Mouse (Mus musculus): ENCODE data around the gene Yif1b.

Yif1b gene

DNA sequence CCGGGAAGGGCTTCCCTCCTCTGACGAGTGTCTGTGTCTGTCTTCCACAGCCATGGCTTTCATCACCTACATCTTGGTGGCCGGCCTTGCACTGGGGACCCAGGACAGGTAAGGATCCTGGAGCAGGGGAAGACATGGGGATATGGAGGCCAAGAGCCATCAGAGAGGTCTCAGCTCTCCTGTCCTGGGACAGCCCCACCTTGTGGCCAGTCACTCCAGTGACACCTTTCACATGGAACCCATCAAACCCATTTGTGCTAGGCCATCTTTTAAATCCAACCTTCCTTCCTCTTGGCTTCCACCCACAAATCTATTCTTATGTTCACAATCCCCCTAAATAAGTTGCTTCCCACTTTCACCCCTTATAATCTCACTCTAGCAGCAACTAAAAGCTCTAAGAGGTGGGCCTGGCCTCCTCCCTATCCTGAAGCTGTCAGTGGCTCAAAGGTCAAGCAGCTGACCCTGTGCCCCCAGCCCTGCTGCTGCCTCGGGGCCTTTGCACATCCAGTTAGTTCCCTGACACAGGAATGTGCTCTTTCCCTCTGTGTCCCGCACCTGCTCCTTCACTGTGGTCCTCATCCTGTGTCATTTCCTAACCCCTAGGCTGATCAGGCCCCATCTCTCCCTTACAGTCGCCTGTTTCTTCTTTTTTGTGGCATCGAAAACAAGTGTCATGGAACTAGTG lies 6.7 kb downstream of the Yif1b start:
- peak; percentile 58 for DNase-seq

GRCm38 (mm10) chr7:29246015-29246414 lies 7.9 kb downstream of the Yif1b start:
- DNase-seq = no peak

DNA sequence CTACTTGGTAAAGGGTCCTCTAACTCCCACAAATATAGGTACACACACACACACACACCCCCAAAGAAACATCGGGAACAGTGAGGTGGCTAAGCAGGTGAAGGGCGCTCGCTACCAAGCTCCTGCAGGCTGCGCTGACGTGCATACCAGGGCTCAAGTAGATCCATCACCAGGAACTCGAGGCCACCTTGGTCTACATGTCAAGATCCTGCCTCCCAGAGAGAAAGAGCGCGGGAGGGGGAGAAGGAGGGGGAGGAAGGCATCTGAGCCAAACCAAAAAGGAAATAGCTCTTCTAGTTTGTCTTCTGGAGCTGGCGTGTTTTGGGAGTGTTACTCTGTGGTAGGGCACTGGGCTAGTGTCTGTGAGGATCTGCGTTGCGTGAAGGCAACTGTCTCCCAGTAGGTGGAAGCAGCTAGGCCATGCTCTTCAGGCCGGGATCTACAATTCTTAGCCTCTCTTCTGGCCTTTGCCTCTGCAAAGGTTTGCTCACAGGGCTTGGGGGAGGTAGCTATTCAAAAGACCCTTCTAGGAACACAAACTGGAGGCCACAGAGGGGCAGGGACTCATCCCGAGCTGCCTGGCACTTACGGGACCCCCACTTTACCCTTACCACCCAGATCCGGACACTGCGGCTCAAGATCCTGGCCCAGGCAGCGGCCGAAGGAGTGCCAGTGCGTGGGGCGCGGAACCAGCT lies 8.6 kb downstream of the Yif1b start:
- DNase-seq = no peak

GRCm38 (mm10) chr7:29247314-29247700 lies 9.2 kb downstream of the Yif1b start:
- peak; percentile 90 for DNase-seq

GRCm38 (mm10) chr7:29247706-29248105 lies 9.6 kb downstream of the Yif1b start:
- peak; percentile 45 for DNase-seq

- peak; percentile 56 for DNase-seq
These were observed 10.2 kb downstream of the Yif1b start, which contains the start of gene 2200002D01Rik for GRCm38 (mm10) chr7:29248261-29248841. TSS of gene 2200002D01Rik (minus strand) at chr7:29248466.

GRCm38 (mm10) chr7:29251166-29251565 lies 13.0 kb downstream of the Yif1b start:
- DNase-seq = peak; percentile 77

- no peak for DNase-seq
These were observed 15.7 kb downstream of the Yif1b start for GRCm38 (mm10) chr7:29253842-29254241.

DNA sequence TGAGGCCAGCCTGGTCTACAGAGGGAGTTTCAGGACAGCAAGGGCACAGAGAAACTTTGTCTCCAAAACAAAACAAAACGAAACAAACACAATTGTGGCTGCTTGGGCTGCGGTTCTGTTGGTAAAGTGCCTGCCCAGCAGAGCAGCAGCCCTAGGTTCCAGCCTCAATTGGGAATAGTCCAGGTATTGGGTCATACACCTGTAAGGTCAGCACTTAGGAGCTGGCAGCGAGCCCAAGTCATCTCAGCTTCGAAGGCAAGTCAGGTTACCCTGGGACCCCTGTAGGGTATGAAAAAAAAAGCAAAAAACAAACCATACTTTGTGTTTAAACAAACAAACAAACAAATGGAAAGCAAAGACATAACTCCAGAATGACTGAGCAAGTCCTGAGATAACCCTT lies 17.7 kb downstream of the Yif1b start:
- DNase-seq = no peak

- DNase-seq = no peak
These were observed 19.2 kb downstream of the Yif1b start for GRCm38 (mm10) chr7:29257368-29257767.

GRCm38 (mm10) chr7:29259781-29260730 lies 21.9 kb downstream of the Yif1b start:
- DNase-seq = peak; percentile 61

DNA sequence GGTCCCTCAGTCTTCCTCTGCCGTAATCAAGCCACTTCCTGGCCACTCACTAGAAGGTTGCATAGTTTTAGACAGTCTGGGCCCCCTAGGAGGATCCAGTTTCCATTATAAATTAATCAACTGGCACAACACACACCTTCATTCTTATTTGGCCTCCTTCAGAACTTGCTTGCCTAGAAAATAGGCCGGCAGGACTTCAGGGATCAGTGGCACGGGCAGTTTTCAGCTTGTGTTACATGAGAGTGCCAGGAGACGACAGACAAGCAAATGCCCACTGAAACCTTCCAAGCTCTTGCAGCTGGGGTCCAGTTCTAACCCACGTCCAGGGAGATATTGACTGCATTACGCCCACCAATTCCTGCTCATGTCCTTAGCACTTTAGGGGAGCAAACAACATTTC lies 24.0 kb downstream of the Yif1b start:
- DNase-seq = no peak

GRCm38 (mm10) chr7:29263831-29264230 lies 25.7 kb downstream of the Yif1b start:
- no peak for DNase-seq

DNA sequence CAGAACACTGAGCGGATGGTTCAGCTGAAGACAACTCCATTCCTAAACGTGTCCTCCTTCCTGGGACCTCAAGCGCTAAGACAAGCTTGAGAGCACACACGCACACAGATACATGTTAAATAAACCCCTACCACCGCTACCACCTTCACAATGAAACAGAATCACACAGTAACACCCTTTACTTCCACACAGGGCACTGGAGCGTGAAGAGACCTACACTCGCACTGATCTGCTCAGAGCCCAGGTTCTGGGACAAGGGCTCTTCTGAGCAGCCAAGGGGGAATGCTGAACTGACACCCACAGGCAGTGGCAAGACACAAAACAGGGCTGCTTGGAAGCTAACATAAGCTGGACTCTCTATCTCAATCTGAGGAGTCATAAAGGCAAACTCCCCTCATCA lies 27.5 kb downstream of the Yif1b start:
- no peak for DNase-seq

DNA sequence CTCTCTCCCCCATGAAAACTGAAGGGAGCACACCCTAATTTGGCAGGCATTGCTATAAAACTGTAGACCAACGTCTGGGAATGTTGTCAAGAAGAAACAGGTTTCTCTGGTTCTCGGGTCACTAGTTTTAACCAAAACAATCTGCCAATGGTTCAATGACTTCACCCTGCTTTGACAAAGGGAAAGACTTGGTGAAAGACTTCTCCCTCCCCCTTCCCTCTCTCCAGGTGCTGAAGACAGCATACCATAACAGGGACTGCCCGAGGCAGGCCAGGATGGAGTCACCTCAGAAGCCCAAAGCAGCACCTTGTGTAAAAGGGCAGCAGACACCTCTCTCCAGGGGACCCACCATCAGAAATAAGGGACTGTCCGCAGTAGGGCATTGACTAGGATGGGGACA lies 28.8 kb downstream of the Yif1b start:
- DNase-seq = no peak

DNA sequence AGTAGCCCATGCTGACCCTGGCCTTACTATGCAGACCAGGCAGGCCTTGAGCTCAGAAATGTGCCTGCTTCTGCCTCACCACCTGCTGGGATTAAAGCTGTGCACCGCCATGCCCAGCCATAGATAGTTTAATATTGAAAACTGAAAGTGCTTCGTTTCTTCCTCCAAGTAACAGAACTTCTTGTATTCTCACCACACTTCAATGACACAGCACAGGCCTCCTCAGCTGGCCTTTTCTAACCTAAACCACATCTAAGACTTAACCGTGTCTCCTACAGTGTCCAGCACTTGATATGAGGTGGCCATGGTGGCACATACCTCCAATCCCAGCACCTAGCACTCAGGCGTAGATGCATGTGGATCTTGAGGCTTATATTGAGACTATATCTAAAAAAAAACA lies 32.3 kb downstream of the Yif1b start:
- no peak for DNase-seq

DNA sequence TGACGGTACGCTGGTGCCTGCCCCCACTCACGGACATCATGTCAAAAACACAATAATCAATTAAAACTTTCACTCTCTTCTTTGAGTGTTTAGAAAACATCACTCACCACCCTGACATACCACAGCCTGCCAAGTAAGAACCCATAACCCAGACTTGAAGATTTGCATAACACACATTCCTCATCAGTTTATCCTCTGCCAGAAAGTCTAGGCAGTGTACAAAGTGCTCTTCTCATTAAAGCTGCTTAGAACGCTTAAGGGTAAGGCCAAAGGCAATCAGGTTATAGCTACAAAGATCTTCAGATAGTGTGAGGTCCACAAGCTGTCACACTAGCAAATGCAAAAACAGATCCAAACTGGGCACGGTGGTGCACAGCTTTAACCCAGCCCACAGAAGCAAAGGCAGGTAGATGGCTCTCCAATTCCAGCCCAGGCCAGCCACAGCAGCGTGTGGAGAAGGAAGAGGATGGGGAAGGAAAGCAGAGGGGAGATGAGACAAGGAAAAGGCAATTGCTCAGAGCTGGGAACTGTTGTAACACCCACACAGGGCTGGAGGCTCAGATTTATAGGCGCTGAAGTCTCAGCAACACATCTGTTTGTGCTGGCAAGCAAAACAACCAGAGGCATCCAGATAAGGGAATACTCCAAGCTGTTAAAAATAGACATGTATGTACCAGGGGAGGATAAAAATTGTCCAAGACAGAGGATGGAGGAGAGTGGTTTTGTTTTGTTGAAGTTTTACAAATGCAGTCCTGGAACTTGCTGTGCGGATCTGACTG lies 33.7 kb downstream of the Yif1b start:
- DNase-seq = no peak

DNA sequence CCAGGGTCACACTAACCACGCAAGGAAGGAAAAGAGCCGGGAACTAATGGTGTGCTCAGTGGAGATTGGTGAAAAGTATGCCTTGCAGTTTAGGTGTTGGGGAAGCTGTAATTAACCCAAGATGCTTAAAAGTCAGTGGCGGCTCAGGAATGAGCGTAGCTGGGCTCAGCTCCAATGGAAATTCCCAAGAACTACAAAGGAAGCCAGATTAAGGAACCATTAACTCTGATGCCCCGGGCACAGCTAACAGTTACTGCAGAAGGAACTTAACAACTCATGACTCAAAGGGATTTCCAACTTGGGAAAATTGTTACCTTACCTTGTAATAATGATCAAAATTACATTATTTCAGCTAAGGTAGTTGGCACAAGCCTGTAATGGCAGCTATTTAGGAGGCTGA lies 38.6 kb downstream of the Yif1b start:
- no peak for DNase-seq

DNA sequence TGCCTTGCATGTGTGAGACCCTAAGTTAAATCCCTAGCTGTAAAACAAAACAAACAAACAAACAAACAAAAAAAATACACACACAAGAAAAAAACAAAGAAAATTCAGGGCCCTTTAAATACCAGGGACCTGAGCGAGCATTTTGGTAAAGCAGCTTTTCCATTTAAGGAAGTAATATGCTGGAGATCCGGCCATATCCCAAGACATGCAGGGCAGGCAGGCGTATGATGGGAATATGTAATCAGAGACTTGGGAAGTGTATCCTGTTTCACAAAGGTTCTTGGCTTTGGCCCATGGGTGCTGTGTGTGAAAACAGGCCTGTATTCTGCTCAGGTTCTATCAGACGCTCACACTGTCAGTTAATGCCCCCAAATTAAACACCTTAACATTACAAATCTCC lies 39.4 kb downstream of the Yif1b start:
- no peak for DNase-seq

DNA sequence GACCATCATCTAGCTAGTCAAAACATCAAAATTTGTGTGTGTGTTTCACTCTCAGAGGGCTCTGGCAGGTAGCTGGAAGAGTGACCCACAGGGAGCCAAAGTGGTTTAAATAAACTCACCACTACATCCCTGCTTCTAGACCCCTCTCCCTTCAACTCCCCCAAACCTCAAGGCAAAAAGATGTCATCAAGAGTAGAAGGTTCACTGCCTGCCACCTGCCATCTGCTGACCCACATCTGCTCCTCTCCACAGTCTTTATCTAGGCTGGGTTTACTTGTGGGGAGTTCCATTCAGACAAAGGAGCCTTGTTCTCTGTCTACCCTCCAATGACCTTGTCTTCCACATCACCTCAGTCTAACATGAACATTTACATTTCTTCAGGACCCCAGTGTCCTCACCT lies 41.1 kb downstream of the Yif1b start:
- peak; percentile 57 for DNase-seq

- DNase-seq = peak; percentile 19
These were observed 41.8 kb downstream of the Yif1b start for GRCm38 (mm10) chr7:29279924-29280323.

- DNase-seq = peak; percentile 70
These were observed 42.7 kb downstream of the Yif1b start for GRCm38 (mm10) chr7:29280801-29281200.
